Mouse (Mus musculus): ENCODE measurements around the gene 1700125H20Rik.

DNA sequence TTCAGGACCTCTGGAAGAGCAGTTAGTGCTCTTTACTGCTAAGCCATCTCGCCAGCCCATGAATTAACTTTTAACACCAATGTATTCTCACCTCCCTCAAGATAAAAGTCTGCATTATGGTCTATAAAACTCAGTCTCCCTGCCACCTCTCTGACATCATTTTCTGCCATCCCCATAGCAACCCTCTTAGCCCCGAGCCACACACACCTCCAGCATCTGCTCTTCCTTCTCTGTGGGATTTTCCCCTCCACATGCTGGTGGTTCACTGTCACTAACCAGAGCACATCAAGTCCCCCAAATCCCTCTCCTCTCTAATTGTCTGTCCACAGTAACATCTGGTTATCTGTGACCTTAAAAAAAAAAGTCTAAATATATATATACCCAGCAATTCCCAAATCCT is 28.7 kb downstream of the 1700125H20Rik start:
- TF ChIP-seq CTCF (IDR thresholded peaks at IDR 0.05 in 2 of 3, conservative IDR thresholded peaks at IDR 0.05 in 1 of 3; ENCODE audit: control insufficient read depth in 1 of 3, insufficient read depth in 1 of 3, low read depth in 2 of 3, low read length in 3 of 3, poor library complexity in 1 of 3, severe bottlenecking in 1 of 3) (no peak), EP300 (IDR thresholded peaks at IDR 0.05; ENCODE audit: low read depth in 1 of 2, low read length in 2 of 2) (no peak), USF1 (IDR thresholded peaks at IDR 0.05; ENCODE audit: low read depth, low read length) (no peak), MXI1 (IDR thresholded peaks at IDR 0.05; ENCODE audit: low read depth, low read length) (no peak), CHD2 (IDR thresholded peaks at IDR 0.05; ENCODE audit: low read length) (no peak), MAX (IDR thresholded peaks at IDR 0.05; ENCODE audit: low read length) (no peak), TBP (IDR thresholded peaks at IDR 0.05; ENCODE audit: low read depth, low read length) (no peak), POLR2AphosphoS2 (IDR thresholded peaks at IDR 0.05; ENCODE audit: low read length) (no peak), MYC (IDR thresholded peaks at IDR 0.05; ENCODE audit: low read depth, low read length) (no peak), POLR2A (IDR thresholded peaks at IDR 0.05; ENCODE audit: control insufficient read depth in 1 of 2, insufficient read depth in 1 of 2, low read depth in 1 of 2, low read length in 2 of 2, poor library complexity in 1 of 2) (no peak), E2F4 (IDR thresholded peaks at IDR 0.05; ENCODE audit: borderline replicate concordance, low read depth, low read length) (no peak)

All from MEL (cell line).